Mouse (Mus musculus) kidney, embryonic 15.5 days (tissue): ENCODE data around the gene Fkrp. TPM values are rescaled to one million over a fixed set of nuclear protein-coding genes. Genes with fewer than 3 reads are reported as not detected.

ENCODE experiments used
- ATAC-seq: fragments of 200-750 bp; cut with Nextera tagmentation; replicated peaks from 2 replicates; pipeline ENCODE4 v1.8.0; 2017; ENCODE audit warnings: moderate TSS enrichment; ENCODE audit not compliant: low FRiP score
- H3K27ac ChIP-seq: fragments of 300-500 bp; sonication (generic); 2 replicates; pipeline ENCODE4 v1.5.1; 2015; ENCODE audit warnings: mild to moderate bottlenecking, inconsistent platforms
- H3K27me3 ChIP-seq: fragments of 300-500 bp; sonication (generic); 2 replicates; pipeline ENCODE4 v1.6.1; 2015; ENCODE audit warnings: inconsistent platforms
- H3K36me3 ChIP-seq: fragments of 300-500 bp; sonication (generic); 2 replicates; pipeline ENCODE4 v1.6.1; 2015; ENCODE audit warnings: inconsistent platforms
- H3K4me1 ChIP-seq: fragments of 300-500 bp; sonication (generic); 2 replicates; pipeline ENCODE4 v1.6.1; 2015; ENCODE audit warnings: inconsistent platforms
- H3K4me2 ChIP-seq: fragments of 300-500 bp; sonication (generic); 2 replicates; pipeline ENCODE4 v1.6.1; 2015; ENCODE audit warnings: moderate library complexity, mild to moderate bottlenecking, inconsistent platforms
- H3K4me3 ChIP-seq: fragments of 300-500 bp; sonication (generic); replicated peaks from 2 replicates; pipeline ENCODE4 v1.5.1; 2015; ENCODE audit warnings: mild to moderate bottlenecking, inconsistent platforms
- H3K9ac ChIP-seq: fragments of 300-500 bp; sonication (generic); 2 replicates; pipeline ENCODE4 v1.6.1; 2015; ENCODE audit warnings: mild to moderate bottlenecking, inconsistent platforms
- H3K9me3 ChIP-seq: fragments of 300-500 bp; sonication (generic); replicated peaks from 2 replicates; pipeline ENCODE4 v1.6.1; 2016; ENCODE audit warnings: inconsistent platforms
- WGBS: fragments of 180-500 bp; shearing (Covaris S2); methylation state at CpG from one replicate; pipeline ENCODE4 v1.1.7; 2015; ENCODE audit warnings: mixed read lengths; 5-methylcytosine and 5-hydroxymethylcytosine counted together
- polyA plus RNA-seq: library from polyadenylated mRNA; unstranded; fragments of >200 nt; fragmentation: Nextera tagmentation; extraction: Ambion mirVana; gene quantifications from 2 replicates; pipeline ENCODE4 v1.2.1, GENCODE M21; 2015

Gene Fkrp
- polyA plus RNA-seq, 1 experiment from 2014 or later = 34.1 TPM

- peak overlapping the region; percentile 70 for H3K4me3 ChIP-seq
- peak overlapping the region; percentile 97 for H3K4me2 ChIP-seq
- peak overlapping the region; percentile 89 for H3K27ac ChIP-seq
- ATAC-seq = 0 out of 2 replicates have a peak, but pooled peaks have one; percentile 5
- no peaks in the 10 kb centered on the region for H3K9me3 ChIP-seq
- peak overlapping the region; percentile 69 for H3K9ac ChIP-seq
- H3K4me1 ChIP-seq = peaks cover 49% of the 10 kb centered on the region
- peaks cover 41% of the 10 kb centered on the region for H3K36me3 ChIP-seq
- WGBS = 1% methylated on average over 33 of the region's 33 CpGs
- no peaks in the 10 kb centered on the region for H3K27me3 ChIP-seq
Measured at GRCm38 (mm10) chr7:16843441-16844171, 27.1 kb upstream of the Fkrp start.

- H3K27me3 ChIP-seq = no peaks in the 10 kb centered on the region
Measured at GRCm38 (mm10) chr7:16842645-16843063, 26.1 kb upstream of the Fkrp start, which contains the start of gene Prkd2. Gene Prkd2, plus strand, starts transcription at chr7:16842902.

GRCm38 (mm10) chr7:16841561-16842560 lies 25.3 kb upstream of the Fkrp start:
- Histone ChIP-seq H3K4me2 (peak overlapping the region; percentile 97), H3K27ac (peak overlapping the region; percentile 89), H3K36me3 (peaks cover 51% of the 10 kb centered on the region), H3K4me1 (peaks cover 49% of the 10 kb centered on the region), H3K9ac (peak overlapping the region; percentile 69; the same call in 1 of the 2 replicates), H3K9me3 (no peaks in the 10 kb centered on the region), H3K4me3 (peak overlapping the region; percentile 70), H3K27me3 (no peaks in the 10 kb centered on the region)
- 39% methylated on average over 11 of the region's 11 CpGs for WGBS
- peak; percentile 4; the same call in 1 of the 2 replicates for ATAC-seq

More at GRCm38 (mm10) chr7:16842645-16843063, 26.1 kb upstream of the Fkrp start, which contains the start of gene Prkd2:
- Histone ChIP-seq H3K9me3 (no peaks in the 10 kb centered on the region), H3K4me3 (peak within 1 kb of the TSS; percentile 70), H3K9ac (peak within 1 kb of the TSS; percentile 69), H3K27ac (peak within 1 kb of the TSS; percentile 89), H3K36me3 (peaks cover 46% of the 10 kb centered on the region), H3K4me1 (peaks cover 49% of the 10 kb centered on the region), H3K4me2 (peak within 1 kb of the TSS; percentile 97)
- under 1% methylated on average over 27 of the region's 32 CpGs for WGBS
- ATAC-seq = peak; percentile 90

GRCm38 (mm10) chr7:16841078-16841477 lies 24.5 kb upstream of the Fkrp start:
- Histone ChIP-seq H3K27me3 (no peaks in the 10 kb centered on the region), H3K4me3 (no peak overlapping the region), H3K9ac (no peak overlapping the region), H3K4me2 (no peak overlapping the region), H3K9me3 (no peaks in the 10 kb centered on the region), H3K4me1 (peaks cover 49% of the 10 kb centered on the region), H3K36me3 (peaks cover 55% of the 10 kb centered on the region), H3K27ac (peak overlapping the region; percentile 89)
- no peak for ATAC-seq
- WGBS = 67% methylated on average over 4 of the region's 4 CpGs

GRCm38 (mm10) chr7:16840109-16840491 lies 23.6 kb upstream of the Fkrp start:
- no peak for ATAC-seq
- Histone ChIP-seq H3K4me1 (peaks cover 39% of the 10 kb centered on the region), H3K9ac (no peak overlapping the region), H3K27ac (no peak overlapping the region), H3K27me3 (no peaks in the 10 kb centered on the region), H3K4me3 (no peak overlapping the region), H3K9me3 (no peaks in the 10 kb centered on the region), H3K36me3 (peaks cover 59% of the 10 kb centered on the region), H3K4me2 (no peak overlapping the region)
- 92% methylated on average over 2 of the region's 2 CpGs for WGBS

- no peak overlapping the region for H3K9ac ChIP-seq
- H3K27ac ChIP-seq = no peak overlapping the region
- H3K36me3 ChIP-seq = peaks cover 65% of the 10 kb centered on the region
- H3K4me1 ChIP-seq = peaks cover 34% of the 10 kb centered on the region
- H3K4me2 ChIP-seq = no peak overlapping the region
- no peak overlapping the region for H3K4me3 ChIP-seq
- 93% methylated on average over 12 of the region's 12 CpGs for WGBS
- H3K9me3 ChIP-seq = no peaks in the 10 kb centered on the region
- no peak for ATAC-seq
- no peaks in the 10 kb centered on the region for H3K27me3 ChIP-seq
Measured at GRCm38 (mm10) chr7:16839427-16840108, 23.0 kb upstream of the Fkrp start.

- H3K9me3 ChIP-seq = no peaks in the 10 kb centered on the region
- WGBS = 80% methylated on average over 6 of the region's 6 CpGs
- H3K27me3 ChIP-seq = no peaks in the 10 kb centered on the region
- no peak overlapping the region for H3K27ac ChIP-seq
- no peak overlapping the region for H3K4me2 ChIP-seq
- H3K4me3 ChIP-seq = no peak overlapping the region
- H3K36me3 ChIP-seq = peaks cover 71% of the 10 kb centered on the region
- peaks cover 27% of the 10 kb centered on the region for H3K4me1 ChIP-seq
- no peak overlapping the region for H3K9ac ChIP-seq
- no peak for ATAC-seq
Measured at GRCm38 (mm10) chr7:16838804-16839426, 22.4 kb upstream of the Fkrp start.

- WGBS = 93% methylated on average over 18 of the region's 18 CpGs
- H3K4me1 ChIP-seq = peaks cover 20% of the 10 kb centered on the region
- no peak overlapping the region for H3K4me3 ChIP-seq
- no peaks in the 10 kb centered on the region for H3K27me3 ChIP-seq
- no peak for ATAC-seq
- H3K9ac ChIP-seq = no peak overlapping the region
- no peak overlapping the region for H3K27ac ChIP-seq
- H3K36me3 ChIP-seq = peaks cover 79% of the 10 kb centered on the region
- H3K4me2 ChIP-seq = no peak overlapping the region
- H3K9me3 ChIP-seq = no peaks in the 10 kb centered on the region
Measured at GRCm38 (mm10) chr7:16837916-16838803, 21.6 kb upstream of the Fkrp start.

- H3K4me1 ChIP-seq = no peaks in the 10 kb centered on the region
- H3K36me3 ChIP-seq = peaks cover 100% of the 10 kb centered on the region
- H3K4me3 ChIP-seq = no peak overlapping the region
- H3K27ac ChIP-seq = no peak overlapping the region
- WGBS = 81% methylated on average over 9 of the region's 9 CpGs
- ATAC-seq = no peak
- H3K4me2 ChIP-seq = no peak overlapping the region
- H3K9ac ChIP-seq = no peak overlapping the region
- no peaks in the 10 kb centered on the region for H3K9me3 ChIP-seq
- no peaks in the 10 kb centered on the region for H3K27me3 ChIP-seq
Measured at GRCm38 (mm10) chr7:16830449-16830848, 13.9 kb upstream of the Fkrp start.

GRCm38 (mm10) chr7:16827274-16827673 lies 10.7 kb upstream of the Fkrp start:
- no peaks in the 10 kb centered on the region for H3K4me1 ChIP-seq
- no peak overlapping the region for H3K27ac ChIP-seq
- no peak overlapping the region for H3K4me3 ChIP-seq
- 79% methylated on average over 4 of the region's 4 CpGs for WGBS
- no peaks in the 10 kb centered on the region for H3K27me3 ChIP-seq
- ATAC-seq = no peak
- no peaks in the 10 kb centered on the region for H3K9me3 ChIP-seq
- no peak overlapping the region for H3K9ac ChIP-seq
- no peak overlapping the region for H3K4me2 ChIP-seq
- H3K36me3 ChIP-seq = peaks cover 98% of the 10 kb centered on the region
